Mouse (Mus musculus): ENCODE results near the gene Jmjd4. TPM values are rescaled to one million over a fixed set of nuclear protein-coding genes. Genes with fewer than 3 reads are reported as not detected.

Gene Jmjd4
- polyA plus RNA-seq, 1 experiment from 2014 or later = 14.3 TPM

- ATAC-seq (ENCODE audit: low FRiP score) = no peak
- peaks cover 22% of the 10 kb centered on the region for H3K36me3 ChIP-seq (ENCODE audit: control insufficient read depth, insufficient read depth, low read length)
- no peak overlapping the region for H3K4me2 ChIP-seq
Measured at GRCm38 (mm10) chr11:59486222-59486621, 36.4 kb downstream of the Jmjd4 start.

GRCm38 (mm10) chr11:59496672-59497310 is 46.9 kb downstream of the Jmjd4 start:
- H3K27me3 ChIP-seq (ENCODE audit: control insufficient read depth, insufficient read depth, low read length) = no peaks in the 10 kb centered on the region
- DNase-seq (ENCODE audit: low spot score, missing footprints) = no peak
- no peak overlapping the region for H3K4me3 ChIP-seq (ENCODE audit: low read depth, low read length)
- WGBS = 83% methylated on average over 6 of the region's 6 CpGs
- H3K4me1 ChIP-seq (ENCODE audit: control insufficient read depth, insufficient read depth, low read length) = no peaks in the 10 kb centered on the region
- H3K9me3 ChIP-seq (ENCODE audit: control insufficient read depth, low read length) = no peaks in the 10 kb centered on the region
- H3K36me3 ChIP-seq (ENCODE audit: control insufficient read depth, insufficient read depth, low read length) = peaks cover 47% of the 10 kb centered on the region
- no peak for ATAC-seq (ENCODE audit: low FRiP score)
- no peak overlapping the region for H3K27ac ChIP-seq (ENCODE audit: low read depth, low read length)
- H3K4me2 ChIP-seq = no peak overlapping the region
- no peak overlapping the region for H3K9ac ChIP-seq (ENCODE audit: low read length)

More at GRCm38 (mm10) chr11:59486222-59486621, 36.4 kb downstream of the Jmjd4 start:
- no peak for DNase-seq (ENCODE audit: low spot score, missing footprints)
- no peak overlapping the region for H3K4me3 ChIP-seq (ENCODE audit: low read depth, low read length)
- H3K9me3 ChIP-seq (ENCODE audit: control insufficient read depth, low read length) = no peaks in the 10 kb centered on the region
- H3K27ac ChIP-seq (ENCODE audit: low read depth, low read length) = no peak overlapping the region
- H3K27me3 ChIP-seq (ENCODE audit: control insufficient read depth, insufficient read depth, low read length) = no peaks in the 10 kb centered on the region
- no peak overlapping the region for H3K9ac ChIP-seq (ENCODE audit: low read length)
- no peaks in the 10 kb centered on the region for H3K4me1 ChIP-seq (ENCODE audit: control insufficient read depth, insufficient read depth, low read length)
- 88% methylated on average over 8 of the region's 8 CpGs for WGBS

GRCm38 (mm10) chr11:59497747-59498146 is 47.9 kb downstream of the Jmjd4 start:
- H3K27ac ChIP-seq (ENCODE audit: low read depth, low read length) = no peak overlapping the region
- H3K4me2 ChIP-seq = no peak overlapping the region
- H3K9ac ChIP-seq (ENCODE audit: low read length) = no peak overlapping the region
- ATAC-seq (ENCODE audit: low FRiP score) = no peak
- WGBS = 90% methylated on average over 7 of the region's 7 CpGs
- no peak overlapping the region for H3K4me3 ChIP-seq (ENCODE audit: low read depth, low read length)
- H3K4me1 ChIP-seq (ENCODE audit: control insufficient read depth, insufficient read depth, low read length) = no peaks in the 10 kb centered on the region
- peaks cover 49% of the 10 kb centered on the region for H3K36me3 ChIP-seq (ENCODE audit: control insufficient read depth, insufficient read depth, low read length)
- no peaks in the 10 kb centered on the region for H3K9me3 ChIP-seq (ENCODE audit: control insufficient read depth, low read length)
- no peaks in the 10 kb centered on the region for H3K27me3 ChIP-seq (ENCODE audit: control insufficient read depth, insufficient read depth, low read length)
- no peak for DNase-seq (ENCODE audit: low spot score, missing footprints)

GRCm38 (mm10) chr11:59501978-59502700 is 52.3 kb downstream of the Jmjd4 start:
- DNase-seq (ENCODE audit: low spot score, missing footprints) (no peak), ATAC-seq (ENCODE audit: low FRiP score) (no peak)
- Histone ChIP-seq H3K36me3 (ENCODE audit: control insufficient read depth, insufficient read depth, low read length) (peaks cover 41% of the 10 kb centered on the region), H3K4me1 (ENCODE audit: control insufficient read depth, insufficient read depth, low read length) (peaks cover 10% of the 10 kb centered on the region), H3K4me3 (ENCODE audit: low read depth, low read length) (no peak overlapping the region), H3K4me2 (no peak overlapping the region), H3K9ac (ENCODE audit: low read length) (no peak overlapping the region), H3K27ac (ENCODE audit: low read depth, low read length) (no peak overlapping the region), H3K9me3 (ENCODE audit: control insufficient read depth, low read length) (no peaks in the 10 kb centered on the region), H3K27me3 (ENCODE audit: control insufficient read depth, insufficient read depth, low read length) (no peaks in the 10 kb centered on the region)
- 86% methylated on average over 5 of the region's 5 CpGs for WGBS

- H3K36me3 ChIP-seq (ENCODE audit: control insufficient read depth, insufficient read depth, low read length) = peaks cover 22% of the 10 kb centered on the region
- peak; percentile 95 for DNase-seq (ENCODE audit: low spot score, missing footprints)
- H3K4me3 ChIP-seq (ENCODE audit: low read depth, low read length) = peak overlapping the region; percentile 75
- H3K4me1 ChIP-seq (ENCODE audit: control insufficient read depth, insufficient read depth, low read length) = peaks cover 16% of the 10 kb centered on the region
- H3K27ac ChIP-seq (ENCODE audit: low read depth, low read length) = peak overlapping the region; percentile 82
- no peaks in the 10 kb centered on the region for H3K27me3 ChIP-seq (ENCODE audit: control insufficient read depth, insufficient read depth, low read length)
- peak overlapping the region; percentile 95 for H3K4me2 ChIP-seq
- peak overlapping the region; percentile 92 for H3K9ac ChIP-seq (ENCODE audit: low read length)
- under 1% methylated on average over 21 of the region's 21 CpGs for WGBS
- no peaks in the 10 kb centered on the region for H3K9me3 ChIP-seq (ENCODE audit: control insufficient read depth, low read length)
- peak; percentile 56 for ATAC-seq (ENCODE audit: low FRiP score)
Measured at GRCm38 (mm10) chr11:59505351-59505838, 55.5 kb downstream of the Jmjd4 start.

GRCm38 (mm10) chr11:59505839-59506712 is 56.2 kb downstream of the Jmjd4 start:
- Histone ChIP-seq H3K4me1 (ENCODE audit: control insufficient read depth, insufficient read depth, low read length) (peaks cover 16% of the 10 kb centered on the region), H3K27me3 (ENCODE audit: control insufficient read depth, insufficient read depth, low read length) (no peaks in the 10 kb centered on the region), H3K9me3 (ENCODE audit: control insufficient read depth, low read length) (no peaks in the 10 kb centered on the region), H3K27ac (ENCODE audit: low read depth, low read length) (peak overlapping the region; percentile 82), H3K4me2 (peak overlapping the region; percentile 95), H3K4me3 (ENCODE audit: low read depth, low read length) (peak overlapping the region; percentile 75), H3K36me3 (ENCODE audit: control insufficient read depth, insufficient read depth, low read length) (peaks cover 20% of the 10 kb centered on the region), H3K9ac (ENCODE audit: low read length) (peak overlapping the region; percentile 92)
- DNase-seq (ENCODE audit: low spot score, missing footprints) (peak; percentile 99), ATAC-seq (ENCODE audit: low FRiP score) (peak; percentile 93)
- WGBS = 0% methylated on average over 65 of the region's 71 CpGs

GRCm38 (mm10) chr11:59506713-59507074 is 56.8 kb downstream of the Jmjd4 start:
- Histone ChIP-seq H3K27me3 (ENCODE audit: control insufficient read depth, insufficient read depth, low read length) (no peaks in the 10 kb centered on the region), H3K27ac (ENCODE audit: low read depth, low read length) (peak overlapping the region; percentile 82), H3K9me3 (ENCODE audit: control insufficient read depth, low read length) (no peaks in the 10 kb centered on the region), H3K4me2 (peak overlapping the region; percentile 95), H3K36me3 (ENCODE audit: control insufficient read depth, insufficient read depth, low read length) (peaks cover 18% of the 10 kb centered on the region), H3K4me3 (ENCODE audit: low read depth, low read length) (peak overlapping the region; percentile 75), H3K9ac (ENCODE audit: low read length) (peak overlapping the region; percentile 92), H3K4me1 (ENCODE audit: control insufficient read depth, insufficient read depth, low read length) (peaks cover 16% of the 10 kb centered on the region)
- under 1% methylated on average over 14 of the region's 14 CpGs for WGBS
- DNase-seq (ENCODE audit: low spot score, missing footprints) = no peak
- peak; percentile 16 for ATAC-seq (ENCODE audit: low FRiP score)

Measured in midbrain, embryonic 11.5 days (tissue).